Mouse (Mus musculus) erythroblast, embryonic 14.5 days (primary cell): Measurements from ENCODE around the gene Corin.

Experiments used
- GATA1 ChIP-seq: IDR thresholded peaks from 2 replicates; pipeline ENCODE4 v1.6.1; 2012; ENCODE audit warnings: low read length, inconsistent platforms, mixed read lengths
- TAL1 ChIP-seq: IDR thresholded peaks from 3 replicates; pipeline ENCODE4 v1.6.1; 2012; ENCODE audit warnings: low read length, inconsistent platforms, mixed read lengths

- TF ChIP-seq TAL1, result no peak
- no peak for TF ChIP-seq GATA1
Measured at GRCm38 (mm10) chr5:72431856-72432255, 72.4 kb downstream of the Corin start.
